Comparison of ENCODE assay signal across 23 mouse cellular contexts in genomic region chr17:48547668-48548067, GRCm38 (mm10).
DNase-seq lines count a peak whose midpoint lies in the region; ATAC-seq lines count a peak whose summit lies in the region.
"Had no signal": no experiment of that assay in that cellular context is flagged by ENCODE, and none has a peak within 500 bp of the region (broad histone marks: within the 10 kb centered on the region; RNA-seq: fewer than 3 reads in every experiment).

No protein-coding gene starts in this region.

- no peak overlapping the region for H3K27ac ChIP-seq in intestine, embryonic 14.5 days (ENCODE audit: low read depth)
- no peak overlapping the region for H3K27ac ChIP-seq in hindbrain, embryonic 12.5 days
- H3K27ac ChIP-seq in limb, embryonic 10.5 days: no peak overlapping the region
- H3K27ac ChIP-seq: heart, embryonic 10.5 days; hindbrain, embryonic 10.5 days; limb, embryonic 12.5 days; liver, embryonic 15.5 days; midbrain, embryonic 15.5 days; neural tube, embryonic 15.5 days had no signal

- peaks cover 9% of the 10 kb centered on the region for H3K4me1 ChIP-seq in intestine, embryonic 14.5 days (replicated peaks; ENCODE audit: control insufficient read depth, insufficient read depth, low read length)
- 0 out of 2 replicates have a peak, but pooled peaks cover 4% of the 10 kb centered on the region for H3K4me1 ChIP-seq in hindbrain, embryonic 12.5 days
- H3K4me1 ChIP-seq in limb, embryonic 10.5 days: peaks cover 17% of the 10 kb centered on the region
- H3K4me1 ChIP-seq: liver, embryonic 15.5 days had no signal

- no peaks in the 10 kb centered on the region for H3K27me3 ChIP-seq in intestine, embryonic 14.5 days (replicated peaks; ENCODE audit: control insufficient read depth, insufficient read depth, low read length)
- no peaks in the 10 kb centered on the region for H3K27me3 ChIP-seq in hindbrain, embryonic 12.5 days
- no peaks in the 10 kb centered on the region for H3K27me3 ChIP-seq in limb, embryonic 10.5 days (ENCODE audit: low read depth, poor library complexity, severe bottlenecking)
- H3K27me3 ChIP-seq: limb, embryonic 12.5 days; liver, embryonic 15.5 days; midbrain, embryonic 15.5 days; neural tube, embryonic 15.5 days had no signal

- peaks cover 3% of the 10 kb centered on the region; the same call in 1 of the 2 replicates for H3K9me3 ChIP-seq in intestine, embryonic 14.5 days (ENCODE audit: control insufficient read depth, low read length)
- no peaks in the 10 kb centered on the region for H3K9me3 ChIP-seq in hindbrain, embryonic 12.5 days (replicated peaks)
- H3K9me3 ChIP-seq in limb, embryonic 10.5 days (replicated peaks): no peaks in the 10 kb centered on the region
- H3K9me3 ChIP-seq: heart, embryonic 10.5 days; hindbrain, embryonic 10.5 days; limb, embryonic 12.5 days; liver, embryonic 15.5 days; midbrain, embryonic 15.5 days; neural tube, embryonic 15.5 days had no signal

- no peaks in the 10 kb centered on the region for H3K36me3 ChIP-seq in intestine, embryonic 14.5 days (ENCODE audit: control insufficient read depth, insufficient read depth, low read length)
- no peaks in the 10 kb centered on the region for H3K36me3 ChIP-seq in hindbrain, embryonic 12.5 days
- no peaks in the 10 kb centered on the region for H3K36me3 ChIP-seq in limb, embryonic 10.5 days
- H3K36me3 ChIP-seq: heart, embryonic 10.5 days; hindbrain, embryonic 10.5 days; limb, embryonic 12.5 days; liver, embryonic 15.5 days; midbrain, embryonic 15.5 days; neural tube, embryonic 15.5 days had no signal

- peak; percentile 6 for DNase-seq in ES-CJ7 (ENCODE audit: low read depth, low spot score)
- no peak for DNase-seq in intestine, embryonic 14.5 days (ENCODE audit: low spot score)
- peak; percentile 93 for DNase-seq in kidney, adult 9 months
- peak; percentile 74 to 86 for DNase-seq in kidney, postnatal 36 days
- DNase-seq in adrenal gland, postnatal 36 days: no peak
- no peak for DNase-seq in testis, postnatal 10 days (ENCODE audit: low spot score)
- DNase-seq in limb, embryonic 10.5 days (ENCODE audit: low spot score): no peak
- DNase-seq: adrenal gland, adult 2 months; B cell, adult 2 months; cerebellum, postnatal 14 days; embryo, embryonic 11 days; layer of hippocampus, adult 9-11 months; lung, postnatal 10 days had no signal

- ATAC-seq in intestine, embryonic 14.5 days (replicated peaks; ENCODE audit: low FRiP score, low TSS enrichment, low read depth): peak; percentile 74; the same call in 1 of the 2 replicates
- ATAC-seq in hindbrain, embryonic 12.5 days (ENCODE audit: low FRiP score): no peak
- ATAC-seq: forebrain, embryonic 16.5 days; midbrain, embryonic 15.5 days had no signal

- H3K4me3 ChIP-seq in intestine, embryonic 14.5 days (ENCODE audit: low read depth, low read length): no peak overlapping the region
- no peak overlapping the region for H3K4me3 ChIP-seq in hindbrain, embryonic 12.5 days
- no peak overlapping the region for H3K4me3 ChIP-seq in limb, embryonic 10.5 days
- H3K4me3 ChIP-seq: heart, embryonic 10.5 days; hindbrain, embryonic 10.5 days; limb, embryonic 12.5 days; liver, embryonic 15.5 days; megakaryocyte, embryonic 14.5 days; midbrain, embryonic 15.5 days; myocyte; neural tube, embryonic 15.5 days had no signal

- H3K4me2 ChIP-seq in intestine, embryonic 14.5 days (ENCODE audit: low read length): no peak overlapping the region
- H3K4me2 ChIP-seq in hindbrain, embryonic 12.5 days (replicated peaks): no peak overlapping the region
- H3K4me2 ChIP-seq: limb, embryonic 12.5 days; liver, embryonic 15.5 days; midbrain, embryonic 15.5 days; neural tube, embryonic 15.5 days had no signal

- 69% methylated on average over 6 of the region's 6 CpGs for WGBS in intestine, embryonic 14.5 days
- 87% methylated on average over 6 of the region's 6 CpGs for WGBS in hindbrain, embryonic 12.5 days
- 86% methylated on average over 6 of the region's 6 CpGs for WGBS in limb, embryonic 10.5 days

- H3K9ac ChIP-seq in intestine, embryonic 14.5 days (ENCODE audit: low read length): no peak overlapping the region
- H3K9ac ChIP-seq in hindbrain, embryonic 12.5 days: no peak overlapping the region
- H3K9ac ChIP-seq: limb, embryonic 12.5 days; liver, embryonic 15.5 days; midbrain, embryonic 15.5 days; neural tube, embryonic 15.5 days had no signal

Comparison
In these comparisons a context has a peak if more than half of its experiments do, and no peak if none do; other contexts are left out.
1. DNase-seq: peak in ES-CJ7 (single experiment), kidney, adult 9 months (single experiment) and kidney, postnatal 36 days (2 of 2); none in intestine, embryonic 14.5 days (single experiment), adrenal gland, postnatal 36 days (0 of 2), testis, postnatal 10 days (single experiment) and limb, embryonic 10.5 days (single experiment).